ENCODE assay signal across 9 mouse cellular contexts in the genomic region with DNA sequence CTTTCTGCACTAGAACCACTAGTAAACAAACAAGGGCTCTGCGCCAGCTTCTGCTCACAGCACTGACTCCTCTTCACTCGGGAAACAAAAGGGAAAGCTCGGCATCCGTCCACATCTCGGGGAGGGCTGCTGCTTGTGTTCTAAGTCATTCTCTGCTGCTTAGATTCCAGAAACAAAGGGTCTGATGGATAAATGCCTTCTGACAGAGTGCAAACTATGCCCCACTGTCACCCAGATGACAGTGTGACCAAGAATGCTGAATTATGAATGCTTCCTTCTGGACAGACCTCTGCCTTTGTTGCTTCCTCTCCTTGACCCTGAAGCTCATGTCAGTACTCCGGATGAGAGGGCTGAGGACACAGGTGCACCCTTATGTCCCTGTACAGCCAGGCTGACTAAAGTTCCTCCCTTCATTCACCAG.
DNase-seq lines count a peak whose midpoint lies in the region; ATAC-seq lines count a peak whose summit lies in the region.
"Had no signal": no experiment of that assay in that cellular context is flagged by ENCODE, and none has a peak within 500 bp of the region (broad histone marks: within the 10 kb centered on the region; RNA-seq: fewer than 3 reads in every experiment).

No protein-coding gene starts in this region.

- intact Hi-C loops in heart, postnatal 14 days (cut with DNase I) = no loop called here

- DNase-seq in heart, postnatal 14 days = peak; percentile 14 to 15
- peak; percentile 95 for DNase-seq in brain, adult 2 months (ENCODE audit: low read depth, low spot score)
- peak; percentile 17 to 19 for DNase-seq in gastrocnemius, adult 8-10 months (ENCODE audit: low spot score in 2 of 2)
- peak; percentile 49 to 55 for DNase-seq in layer of hippocampus, postnatal 10 days (ENCODE audit: low spot score in 2 of 2)
- peak; percentile 41 for DNase-seq in retina, postnatal 1 day
- no peak for DNase-seq in spleen, postnatal 14 days (ENCODE audit: low spot score in 2 of 2)

- no peak overlapping the region for H3K4me2 ChIP-seq in heart, embryonic 11.5 days
- H3K4me2 ChIP-seq: embryonic facial prominence, embryonic 12.5 days had no signal

- H3K9ac ChIP-seq in heart, embryonic 11.5 days (ENCODE audit: low read depth, low read length) = no peak overlapping the region
- H3K9ac ChIP-seq: embryonic facial prominence, embryonic 12.5 days had no signal

- ATAC-seq in heart, embryonic 11.5 days (replicated peaks; ENCODE audit: insufficient number of reproducible peaks, low FRiP score, low TSS enrichment) = no peak
- ATAC-seq in monocyte, adult 5-6 weeks (replicated peaks; ENCODE audit: insufficient number of reproducible peaks, low FRiP score, low TSS enrichment, poor library complexity, severe bottlenecking) = no peak

- H3K27me3 ChIP-seq in heart, embryonic 11.5 days (ENCODE audit: control insufficient read depth, insufficient read depth, low read length) = no peaks in the 10 kb centered on the region
- H3K27me3 ChIP-seq: embryonic facial prominence, embryonic 12.5 days had no signal

- H3K4me1 ChIP-seq in heart, embryonic 11.5 days (ENCODE audit: control insufficient read depth, insufficient read depth, low read length) = no peaks in the 10 kb centered on the region
- H3K4me1 ChIP-seq: embryonic facial prominence, embryonic 12.5 days had no signal

- H3K4me3 ChIP-seq in heart, embryonic 11.5 days (ENCODE audit: low read depth, low read length) = no peak overlapping the region
- H3K4me3 ChIP-seq: embryonic facial prominence, embryonic 12.5 days had no signal

- no peak overlapping the region for H3K27ac ChIP-seq in heart, embryonic 11.5 days (ENCODE audit: low read depth, low read length)
- H3K27ac ChIP-seq: embryonic facial prominence, embryonic 12.5 days had no signal

- WGBS in heart, embryonic 11.5 days (ENCODE audit: insufficient replicate concordance) = 73% methylated on average over 6 of the region's 6 CpGs

- no peaks in the 10 kb centered on the region for H3K9me3 ChIP-seq in heart, embryonic 11.5 days (replicated peaks; ENCODE audit: control insufficient read depth, low read length)
- H3K9me3 ChIP-seq: embryonic facial prominence, embryonic 12.5 days had no signal

- H3K36me3 ChIP-seq in heart, embryonic 11.5 days (ENCODE audit: control insufficient read depth, insufficient read depth, low read length) = no peaks in the 10 kb centered on the region
- H3K36me3 ChIP-seq: embryonic facial prominence, embryonic 12.5 days had no signal

Comparison
In these comparisons a context has a peak if more than half of its experiments do, and no peak if none do; other contexts are left out.
1. DNase-seq: peak in heart, postnatal 14 days (2 of 2), brain, adult 2 months (single experiment), gastrocnemius, adult 8-10 months (2 of 2), layer of hippocampus, postnatal 10 days (2 of 2) and retina, postnatal 1 day (single experiment); none in spleen, postnatal 14 days (0 of 2).